Mouse (Mus musculus) midbrain, embryonic 15.5 days (tissue): ENCODE data around the gene Pdzd2. TPM values are rescaled to one million over a fixed set of nuclear protein-coding genes. Genes with fewer than 3 reads are reported as not detected.
A peak's percentile ranks its signal among the peaks of the same experiment; 100 is the strongest.

Experiments used
- ATAC-seq: fragments of 200-750 bp; cut with Nextera tagmentation; replicated peaks from 2 replicates; pipeline ENCODE4 v1.8.0; 2017; ENCODE audit warnings: moderate TSS enrichment
- H3K27ac ChIP-seq: fragments of 300-500 bp; sonication (generic); 2 replicates; pipeline ENCODE4 v1.5.1; 2015; ENCODE audit warnings: mild to moderate bottlenecking, inconsistent platforms
- H3K27me3 ChIP-seq: fragments of 300-500 bp; sonication (generic); replicated peaks from 2 replicates; pipeline ENCODE4 v1.6.1; 2015; ENCODE audit warnings: inconsistent platforms
- H3K36me3 ChIP-seq: fragments of 300-500 bp; sonication (generic); replicated peaks from 2 replicates; pipeline ENCODE4 v1.6.1; 2015; ENCODE audit warnings: inconsistent platforms
- H3K4me1 ChIP-seq: fragments of 300-500 bp; sonication (generic); 2 replicates; pipeline ENCODE4 v1.6.1; 2015; ENCODE audit warnings: inconsistent platforms
- H3K4me2 ChIP-seq: fragments of 300-500 bp; sonication (generic); 2 replicates; pipeline ENCODE4 v1.6.1; 2015; ENCODE audit warnings: inconsistent platforms, mild to moderate bottlenecking, moderate library complexity
- H3K4me3 ChIP-seq: fragments of 300-500 bp; sonication (generic); 2 replicates; pipeline ENCODE4 v1.5.1; 2015; ENCODE audit warnings: mild to moderate bottlenecking, inconsistent platforms
- H3K9ac ChIP-seq: fragments of 300-500 bp; sonication (generic); 2 replicates; pipeline ENCODE4 v1.6.1; 2015; ENCODE audit warnings: mild to moderate bottlenecking, inconsistent platforms
- H3K9me3 ChIP-seq: fragments of 300-500 bp; sonication (generic); 2 replicates; pipeline ENCODE4 v1.6.1; 2016; ENCODE audit warnings: inconsistent platforms
- WGBS: fragments of 180-500 bp; shearing (Covaris S2); methylation state at CpG from one replicate; pipeline ENCODE4 v1.1.7; 2015; ENCODE audit warnings: mixed read lengths; 5-methylcytosine and 5-hydroxymethylcytosine counted together
- polyA plus RNA-seq: library from polyadenylated mRNA; unstranded; fragments of >200 nt; fragmentation: Nextera tagmentation; extraction: Ambion mirVana; gene quantifications from 2 replicates; pipeline ENCODE4 v1.2.1, GENCODE M21; 2015

The Pdzd2 gene
- polyA plus RNA-seq, 1 experiment from 2014 or later = 17.5 TPM

DNA sequence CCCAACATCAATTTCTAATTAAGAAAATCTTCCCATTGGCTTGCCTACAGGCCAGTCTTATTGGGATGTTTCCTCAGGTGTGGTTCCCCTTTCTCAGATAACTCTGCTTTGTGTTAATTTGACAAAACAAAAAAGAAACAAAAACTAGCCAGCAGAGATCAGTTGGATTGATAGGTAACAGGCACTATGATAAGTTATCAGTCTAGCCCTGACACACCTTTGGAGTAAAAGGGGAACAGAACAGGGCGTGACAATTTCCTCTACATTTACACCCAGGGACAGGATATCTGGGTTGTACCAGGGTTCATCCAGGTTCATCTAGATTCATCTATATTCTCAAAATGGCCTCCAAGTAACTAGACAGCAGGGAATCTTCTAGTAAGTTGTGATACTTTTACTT, 18.0 kb upstream of the Pdzd2 start:
- Histone ChIP-seq H3K4me2 (no peak overlapping the region), H3K27ac (no peak overlapping the region), H3K27me3 (no peaks in the 10 kb centered on the region), H3K36me3 (no peaks in the 10 kb centered on the region), H3K4me3 (no peak overlapping the region), H3K9me3 (no peaks in the 10 kb centered on the region), H3K9ac (no peak overlapping the region), H3K4me1 (no peaks in the 10 kb centered on the region)
- WGBS = 93% methylated on average over 1 of the region's 1 CpGs
- no peak for ATAC-seq

DNA sequence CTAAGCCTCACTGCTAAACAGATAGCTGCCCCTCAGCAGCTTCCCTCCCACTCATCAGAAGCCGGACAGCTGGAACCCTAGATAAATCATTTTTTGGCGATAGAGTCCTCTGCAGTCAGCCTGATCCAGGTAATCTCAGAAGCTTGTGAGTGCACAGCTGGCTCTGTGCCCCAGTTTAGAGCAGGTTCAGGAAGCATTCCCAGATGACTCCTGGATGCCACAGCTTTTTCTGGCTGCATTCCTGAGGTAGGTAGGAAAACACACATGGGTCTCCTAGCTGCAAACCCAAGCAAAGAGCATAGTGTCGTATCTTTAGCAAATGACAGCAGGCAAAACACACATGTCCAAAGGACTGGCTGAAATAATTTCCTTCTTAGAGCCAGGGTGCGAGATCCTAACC, 13.5 kb upstream of the Pdzd2 start:
- no peak overlapping the region for H3K9ac ChIP-seq
- H3K4me1 ChIP-seq = no peaks in the 10 kb centered on the region
- H3K4me3 ChIP-seq = no peak overlapping the region
- H3K36me3 ChIP-seq = no peaks in the 10 kb centered on the region
- no peak overlapping the region for H3K4me2 ChIP-seq
- no peaks in the 10 kb centered on the region for H3K9me3 ChIP-seq
- H3K27ac ChIP-seq = no peak overlapping the region
- H3K27me3 ChIP-seq = no peaks in the 10 kb centered on the region
- 76% methylated on average over 4 of the region's 4 CpGs for WGBS
- ATAC-seq = no peak

- Histone ChIP-seq H3K27me3 (no peaks in the 10 kb centered on the region), H3K9me3 (no peaks in the 10 kb centered on the region), H3K4me2 (no peak overlapping the region), H3K36me3 (no peaks in the 10 kb centered on the region), H3K4me3 (no peak overlapping the region), H3K9ac (no peak overlapping the region), H3K4me1 (no peaks in the 10 kb centered on the region), H3K27ac (no peak overlapping the region)
- WGBS = 91% methylated on average over 8 of the region's 8 CpGs
- no peak for ATAC-seq
These were observed 11.2 kb upstream of the Pdzd2 start for GRCm38 (mm10) chr15:12750963-12751362.

- Histone ChIP-seq H3K27me3 (no peaks in the 10 kb centered on the region), H3K36me3 (no peaks in the 10 kb centered on the region), H3K4me1 (no peaks in the 10 kb centered on the region), H3K9ac (no peak overlapping the region), H3K4me3 (no peak overlapping the region), H3K27ac (no peak overlapping the region), H3K4me2 (no peak overlapping the region), H3K9me3 (no peaks in the 10 kb centered on the region)
- WGBS = 90% methylated on average over 11 of the region's 11 CpGs
- ATAC-seq = no peak
These were observed 10.0 kb upstream of the Pdzd2 start for GRCm38 (mm10) chr15:12749549-12750301.

DNA sequence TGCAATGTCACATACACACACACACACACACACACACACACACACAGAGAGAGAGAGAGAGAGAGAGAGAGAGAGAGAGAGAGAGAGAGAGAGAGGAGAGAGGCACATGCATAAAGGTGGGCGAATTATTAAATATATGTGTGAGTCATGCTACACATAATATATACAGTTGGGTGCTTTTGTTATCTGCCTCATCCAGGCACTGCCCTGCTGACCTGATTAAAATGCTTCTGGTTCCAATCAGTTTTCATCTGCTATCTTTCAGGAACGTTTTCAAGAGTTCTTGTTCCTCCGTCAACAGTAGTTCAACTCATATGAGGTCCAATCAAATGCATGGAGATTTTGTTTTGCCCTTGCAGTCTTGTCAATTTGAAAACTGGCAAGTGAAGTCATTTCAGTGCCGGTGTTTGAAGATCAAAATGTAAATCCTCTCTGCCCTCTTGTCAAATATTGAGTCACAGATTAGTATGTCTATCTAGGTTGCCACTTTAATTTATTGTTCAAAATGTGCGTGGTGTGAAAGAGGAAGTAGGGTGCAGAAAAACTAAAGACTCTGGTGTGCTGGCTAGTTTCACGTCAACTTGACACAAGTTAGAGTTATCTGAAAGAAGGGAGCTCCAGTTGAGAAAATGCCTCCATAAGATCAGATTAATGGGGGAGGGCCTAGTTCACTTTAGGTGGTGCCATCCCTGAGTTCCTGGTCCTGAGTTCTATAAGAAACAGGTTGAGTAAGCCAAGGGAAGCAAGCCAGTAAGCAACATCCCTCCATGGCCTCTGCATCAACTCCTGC, 2.6 kb upstream of the Pdzd2 start:
- Histone ChIP-seq H3K9me3 (no peaks in the 10 kb centered on the region), H3K9ac (no peak overlapping the region), H3K27ac (no peak overlapping the region), H3K36me3 (no peaks in the 10 kb centered on the region), H3K4me2 (no peak overlapping the region), H3K4me3 (no peak overlapping the region), H3K27me3 (peaks cover 4% of the 10 kb centered on the region; the same call in 1 of the 2 replicates), H3K4me1 (peaks cover 14% of the 10 kb centered on the region)
- WGBS = 83% methylated on average over 6 of the region's 6 CpGs
- no peak for ATAC-seq

DNA sequence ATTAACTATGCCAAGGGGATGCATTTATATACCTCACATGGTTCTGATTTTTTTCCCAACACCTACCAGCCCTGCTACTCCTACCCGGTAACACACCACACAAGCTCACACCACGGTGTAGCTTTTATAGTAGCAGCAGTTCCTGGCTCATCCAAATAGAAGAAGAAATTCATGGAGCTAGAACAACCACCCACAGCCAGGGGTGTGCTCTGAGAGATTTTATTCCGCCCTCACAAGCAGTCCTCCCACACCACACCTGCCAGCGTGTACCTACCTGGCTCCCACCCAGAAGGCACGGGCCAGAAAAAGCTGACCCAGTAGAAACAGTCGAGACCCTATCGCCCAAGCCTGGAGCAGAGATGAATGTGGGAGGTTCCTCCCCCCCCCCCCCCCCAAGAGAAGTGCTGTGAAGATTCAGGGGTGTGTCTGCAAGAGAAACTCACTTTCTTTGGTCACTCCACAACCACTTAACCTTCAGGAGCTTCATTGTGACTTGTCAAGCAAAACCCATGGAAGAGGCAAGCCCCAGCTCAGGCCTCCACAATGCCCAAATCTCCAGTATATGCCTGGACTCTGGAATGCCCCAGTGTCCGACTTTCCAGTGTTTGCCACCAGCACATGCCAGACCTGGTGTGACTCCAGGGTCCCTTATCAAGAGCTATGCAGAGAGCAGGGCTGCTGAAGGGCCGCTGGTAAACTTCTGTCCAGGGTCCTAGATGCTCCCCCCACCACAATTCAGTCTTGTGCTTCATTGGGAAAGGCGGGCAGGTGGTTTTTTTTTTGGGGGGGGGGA, 1.2 kb downstream of the Pdzd2 start:
- H3K27me3 ChIP-seq = peaks cover 9% of the 10 kb centered on the region
- H3K36me3 ChIP-seq = no peaks in the 10 kb centered on the region
- WGBS = 44% methylated on average over 10 of the region's 10 CpGs
- no peak for ATAC-seq
- H3K4me1 ChIP-seq = peaks cover 14% of the 10 kb centered on the region
- H3K4me3 ChIP-seq = peak overlapping the region; percentile 75
- no peaks in the 10 kb centered on the region for H3K9me3 ChIP-seq
- H3K9ac ChIP-seq = 0 out of 2 replicates have a peak overlapping the region, but pooled peaks have one; percentile 73
- H3K27ac ChIP-seq = no peak overlapping the region
- peak overlapping the region; percentile 85 for H3K4me2 ChIP-seq

GRCm38 (mm10) chr15:12735208-12735607, 4.5 kb downstream of the Pdzd2 start:
- Histone ChIP-seq H3K4me3 (no peak overlapping the region), H3K27ac (no peak overlapping the region), H3K36me3 (no peaks in the 10 kb centered on the region), H3K9me3 (no peaks in the 10 kb centered on the region), H3K27me3 (peaks cover 5% of the 10 kb centered on the region; the same call in 1 of the 2 replicates), H3K4me1 (peaks cover 14% of the 10 kb centered on the region), H3K9ac (no peak overlapping the region), H3K4me2 (no peak overlapping the region)
- WGBS = 60% methylated on average over 2 of the region's 2 CpGs
- ATAC-seq = no peak

- Histone ChIP-seq H3K4me3 (no peak overlapping the region), H3K27me3 (peaks cover 5% of the 10 kb centered on the region; the same call in 1 of the 2 replicates), H3K27ac (no peak overlapping the region), H3K9ac (no peak overlapping the region), H3K4me2 (no peak overlapping the region), H3K4me1 (peaks cover 12% of the 10 kb centered on the region), H3K9me3 (no peaks in the 10 kb centered on the region), H3K36me3 (no peaks in the 10 kb centered on the region)
- WGBS = 79% methylated on average over 4 of the region's 4 CpGs
- no peak for ATAC-seq
These were observed 5.5 kb downstream of the Pdzd2 start for GRCm38 (mm10) chr15:12734221-12734620.

GRCm38 (mm10) chr15:12732613-12733012, 7.1 kb downstream of the Pdzd2 start:
- Histone ChIP-seq H3K4me2 (no peak overlapping the region), H3K9me3 (no peaks in the 10 kb centered on the region), H3K27me3 (peaks cover 5% of the 10 kb centered on the region; the same call in 1 of the 2 replicates), H3K9ac (no peak overlapping the region), H3K36me3 (no peaks in the 10 kb centered on the region), H3K4me1 (no peaks in the 10 kb centered on the region), H3K4me3 (no peak overlapping the region), H3K27ac (no peak overlapping the region)
- ATAC-seq = no peak
- 86% methylated on average over 11 of the region's 11 CpGs for WGBS

DNA sequence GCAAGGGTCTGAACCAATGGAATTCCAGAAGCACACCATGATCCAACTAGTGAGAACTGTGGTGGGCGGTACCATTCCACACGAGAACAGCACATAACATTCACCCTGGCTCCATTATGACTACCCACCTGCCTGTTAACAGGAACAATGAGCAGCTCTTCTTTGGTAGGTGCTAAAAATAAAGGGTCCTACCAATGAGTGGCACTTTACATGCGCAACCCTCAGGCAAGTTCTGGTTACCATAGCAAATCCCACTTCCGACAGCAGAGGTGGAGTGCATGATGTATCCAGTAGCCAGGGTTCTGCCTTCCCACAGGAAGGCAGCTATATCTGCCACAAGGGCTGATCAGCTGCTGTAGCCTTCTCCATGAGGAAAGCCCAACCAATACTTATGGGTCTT, 11.3 kb downstream of the Pdzd2 start:
- no peak overlapping the region for H3K4me3 ChIP-seq
- WGBS = 87% methylated on average over 4 of the region's 4 CpGs
- H3K4me1 ChIP-seq = no peaks in the 10 kb centered on the region
- no peak overlapping the region for H3K9ac ChIP-seq
- H3K4me2 ChIP-seq = no peak overlapping the region
- no peaks in the 10 kb centered on the region for H3K27me3 ChIP-seq
- ATAC-seq = no peak
- no peaks in the 10 kb centered on the region for H3K9me3 ChIP-seq
- no peaks in the 10 kb centered on the region for H3K36me3 ChIP-seq
- no peak overlapping the region for H3K27ac ChIP-seq

DNA sequence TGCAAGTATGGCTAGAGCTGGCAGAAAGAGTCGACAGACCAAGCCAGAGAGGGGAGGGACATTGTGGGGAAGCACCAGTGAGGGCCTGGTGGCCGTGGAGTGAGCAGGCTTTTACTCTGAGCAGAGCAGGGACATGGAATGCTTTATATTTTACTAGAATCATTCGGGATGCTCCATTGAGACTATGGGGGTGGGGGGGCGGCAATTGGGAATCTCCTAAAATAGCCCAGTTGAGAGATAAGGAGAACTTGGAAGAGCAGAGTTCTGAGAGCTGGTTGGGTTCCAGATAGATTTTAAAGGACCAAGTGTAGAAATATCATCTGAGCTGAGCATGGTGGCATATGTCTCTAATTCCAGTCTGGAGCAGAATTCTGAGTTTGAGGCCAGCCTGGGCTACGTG, 14.5 kb downstream of the Pdzd2 start:
- no peak overlapping the region for H3K4me3 ChIP-seq
- H3K36me3 ChIP-seq = no peaks in the 10 kb centered on the region
- H3K4me2 ChIP-seq = no peak overlapping the region
- no peaks in the 10 kb centered on the region for H3K9me3 ChIP-seq
- no peak for ATAC-seq
- H3K4me1 ChIP-seq = no peaks in the 10 kb centered on the region
- 84% methylated on average over 5 of the region's 5 CpGs for WGBS
- H3K27me3 ChIP-seq = no peaks in the 10 kb centered on the region
- H3K9ac ChIP-seq = no peak overlapping the region
- H3K27ac ChIP-seq = no peak overlapping the region
